Mouse (Mus musculus) lung, postnatal 25 days (tissue): Measurements from ENCODE around the gene Olfr1454.

Experiments
- DNase-seq: peaks from one replicate; pipeline ENCODE4 v3.0.0; 2022; ENCODE audit warnings: low spot score

Gene Olfr1454

DNA sequence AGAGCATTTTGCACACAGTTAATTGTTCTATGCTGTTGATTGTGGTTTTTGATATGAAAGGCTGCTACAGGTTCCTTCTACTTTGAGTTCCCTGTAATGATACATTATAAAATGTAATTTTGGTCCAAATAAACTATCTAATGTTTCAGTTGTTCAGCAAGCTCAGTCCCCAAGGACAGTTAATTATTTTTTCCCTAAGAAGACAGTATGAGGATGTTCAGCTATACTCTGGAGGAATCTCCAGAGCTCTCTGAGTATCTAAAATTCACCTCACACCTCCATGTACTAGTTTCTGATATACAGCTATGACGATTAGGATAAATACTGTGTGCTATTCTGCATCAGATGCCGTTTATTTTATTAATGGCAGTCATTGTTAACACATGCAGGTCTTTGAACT, at the start of gene Olfr1454:
TSS of gene Olfr1454 (plus strand) at position 301 of the 400 bp plus-strand sequence.
- no peak for DNase-seq

GRCm38 (mm10) chr19:13028227-13028626, 32.2 kb upstream of the Olfr1454 start, which contains the start of gene Olfr1453:
Gene Olfr1453, minus strand, starts transcription at chr19:13028327.
- DNase-seq: no peak

GRCm38 (mm10) chr19:13093908-13094307, 33.5 kb downstream of the Olfr1454 start:
- DNase-seq: no peak

GRCm38 (mm10) chr19:13097791-13098190, 37.4 kb downstream of the Olfr1454 start, which contains the start of gene Olfr1457:
Gene Olfr1457, minus strand, starts transcription at chr19:13097891.
- DNase-seq: no peak

DNA sequence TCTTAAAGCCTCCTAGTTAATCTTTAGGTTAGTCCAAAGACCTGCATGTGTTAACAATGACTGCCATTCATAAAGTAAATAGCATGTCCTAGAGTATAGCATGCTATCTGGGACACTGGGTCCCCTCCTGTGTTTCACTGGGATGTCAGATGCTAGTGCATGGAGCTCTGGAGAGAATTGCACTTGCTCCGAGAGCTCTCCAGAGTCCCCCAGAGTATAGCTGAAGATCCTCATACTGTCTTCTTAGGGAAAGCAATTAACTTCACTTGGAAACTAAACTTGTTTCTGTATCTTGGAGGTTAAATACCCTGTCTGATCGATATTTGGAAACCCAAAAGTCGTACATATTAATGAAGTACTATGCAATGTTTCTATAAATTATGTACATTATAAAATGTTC, 46.3 kb downstream of the Olfr1454 start, which contains the start of gene Olfr1458:
TSS of gene Olfr1458 (minus strand) at position 101 of the 400 bp plus-strand sequence.
- DNase-seq: no peak
